Mouse (Mus musculus): Measurements from ENCODE around the gene Duoxa1. TPM values are rescaled to one million over a fixed set of nuclear protein-coding genes. Genes with fewer than 3 reads are reported as not detected.

The Duoxa1 gene
- polyA plus RNA-seq, 1 experiment from 2014 or later: not detected

DNA sequence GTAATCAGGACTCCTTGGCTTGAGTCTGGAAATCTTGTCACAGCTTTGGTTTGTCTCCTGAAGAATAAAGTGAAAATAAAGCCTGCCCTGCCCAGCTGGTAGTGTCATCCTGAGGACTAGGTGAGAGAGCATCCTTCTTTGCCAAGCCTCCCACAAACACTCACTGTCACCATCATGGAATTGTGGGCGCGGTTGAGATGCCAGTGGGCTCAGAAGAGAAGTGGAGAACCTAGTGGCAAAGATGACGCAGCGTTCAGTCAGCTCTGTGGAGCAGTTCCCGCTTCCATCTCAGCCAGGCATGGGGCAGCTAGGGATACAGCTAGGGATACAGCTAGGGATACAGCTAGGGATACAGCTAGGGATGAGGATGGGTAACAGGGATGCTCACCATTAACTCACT, 57.5 kb downstream of the Duoxa1 start:
- Histone ChIP-seq H3K9me3 (ENCODE audit: control insufficient read depth, low read length) (no peaks in the 10 kb centered on the region), H3K4me1 (replicated peaks; ENCODE audit: control insufficient read depth, insufficient read depth, low read length) (no peaks in the 10 kb centered on the region), H3K9ac (ENCODE audit: low read length) (no peak overlapping the region), H3K36me3 (ENCODE audit: control insufficient read depth, insufficient read depth, low read length) (no peaks in the 10 kb centered on the region), H3K27me3 (ENCODE audit: control insufficient read depth, insufficient read depth, low read length) (no peaks in the 10 kb centered on the region), H3K27ac (ENCODE audit: low read depth, low read length) (no peak overlapping the region), H3K4me2 (ENCODE audit: low read depth, low read length, severe bottlenecking) (no peak overlapping the region), H3K4me3 (ENCODE audit: low read depth, low read length) (no peak overlapping the region)
- no peak for ATAC-seq (replicated peaks; ENCODE audit: low FRiP score)
- DNase-seq (ENCODE audit: low spot score): no peak
- WGBS: 92% methylated on average over 5 of the region's 5 CpGs

Other genes with a start within 250 kb of the Duoxa1 start
- gene Spg11, start 195.3 kb downstream of the Duoxa1 start, polyA plus RNA-seq (2014; fragmentation: Nextera tagmentation; extraction: Ambion mirVana): 16.0 and 17.9 TPM in 2 replicates
- gene B2m, start 166.0 kb downstream of the Duoxa1 start, polyA plus RNA-seq (2014; fragmentation: Nextera tagmentation; extraction: Ambion mirVana): 98.5 and 101 TPM in 2 replicates
- gene Trim69, start 153.0 kb downstream of the Duoxa1 start, polyA plus RNA-seq (2014; fragmentation: Nextera tagmentation; extraction: Ambion mirVana): 0.15 TPM in 1 of 2 replicates, not detected in the other
- gene Patl2, start 127.5 kb downstream of the Duoxa1 start, polyA plus RNA-seq (2014; fragmentation: Nextera tagmentation; extraction: Ambion mirVana): not detected in 2 replicates
- gene Terb2, start 127.5 kb downstream of the Duoxa1 start, polyA plus RNA-seq (2014; fragmentation: Nextera tagmentation; extraction: Ambion mirVana): not detected in 2 replicates
- 28.4 and 31.7 TPM in 2 replicates for gene Sord, start 79.0 kb downstream of the Duoxa1 start, polyA plus RNA-seq (2014; fragmentation: Nextera tagmentation; extraction: Ambion mirVana)
- gene Duox2, start 15.3 kb downstream of the Duoxa1 start, polyA plus RNA-seq (2014; fragmentation: Nextera tagmentation; extraction: Ambion mirVana): not detected in 2 replicates
- not detected in 2 replicates for gene Duoxa2, start 14.8 kb downstream of the Duoxa1 start, polyA plus RNA-seq (2014; fragmentation: Nextera tagmentation; extraction: Ambion mirVana)
- 0.05 TPM in 1 of 2 replicates, not detected in the other for gene Duox1, start 1.9 kb upstream of the Duoxa1 start, polyA plus RNA-seq (2014; fragmentation: Nextera tagmentation; extraction: Ambion mirVana)
- 5.2 and 6.9 TPM in 2 replicates for gene Shf, start 55.4 kb upstream of the Duoxa1 start, polyA plus RNA-seq (2014; fragmentation: Nextera tagmentation; extraction: Ambion mirVana)
- not detected in 2 replicates for gene Slc28a2, start 112.7 kb upstream of the Duoxa1 start, polyA plus RNA-seq (2014; fragmentation: Nextera tagmentation; extraction: Ambion mirVana)
- gene Gm14085, start 171.2 kb upstream of the Duoxa1 start, polyA plus RNA-seq (2014; fragmentation: Nextera tagmentation; extraction: Ambion mirVana): not detected in 2 replicates

Data from forebrain, embryonic 11.5 days (tissue).